Mouse (Mus musculus): ENCODE data around the gene Syne1.

GRCm38 (mm10) chr10:5130495-5130894, 420.8 kb downstream of the Syne1 start:
- TF ChIP-seq HCFC1 (IDR thresholded peaks at IDR 0.05; ENCODE audit: borderline replicate concordance, insufficient read depth, low read length) (no peak), CHD2 (IDR thresholded peaks at IDR 0.05; ENCODE audit: low read depth, low read length) (no peak)
